Mouse (Mus musculus) brain, adult 2 months (tissue): ENCODE results near the gene Rho.
A peak's percentile ranks its signal among the peaks of the same experiment; 100 is the strongest.

Source experiments
- DNase-seq: peaks from one replicate; pipeline ENCODE4 v3.0.0; 2011; ENCODE audit warnings: low read depth, low spot score

The Rho gene

DNA sequence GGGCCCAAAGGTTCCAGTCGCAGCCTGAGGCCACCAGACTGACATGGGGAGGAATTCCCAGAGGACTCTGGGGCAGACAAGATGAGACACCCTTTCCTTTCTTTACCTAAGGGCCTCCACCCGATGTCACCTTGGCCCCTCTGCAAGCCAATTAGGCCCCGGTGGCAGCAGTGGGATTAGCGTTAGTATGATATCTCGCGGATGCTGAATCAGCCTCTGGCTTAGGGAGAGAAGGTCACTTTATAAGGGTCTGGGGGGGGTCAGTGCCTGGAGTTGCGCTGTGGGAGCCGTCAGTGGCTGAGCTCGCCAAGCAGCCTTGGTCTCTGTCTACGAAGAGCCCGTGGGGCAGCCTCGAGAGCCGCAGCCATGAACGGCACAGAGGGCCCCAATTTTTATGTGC lies at the start of gene Rho:
Gene Rho (plus strand): TSS at position 110 of the 400 bp plus-strand sequence.
- DNase-seq = no peak

DNA sequence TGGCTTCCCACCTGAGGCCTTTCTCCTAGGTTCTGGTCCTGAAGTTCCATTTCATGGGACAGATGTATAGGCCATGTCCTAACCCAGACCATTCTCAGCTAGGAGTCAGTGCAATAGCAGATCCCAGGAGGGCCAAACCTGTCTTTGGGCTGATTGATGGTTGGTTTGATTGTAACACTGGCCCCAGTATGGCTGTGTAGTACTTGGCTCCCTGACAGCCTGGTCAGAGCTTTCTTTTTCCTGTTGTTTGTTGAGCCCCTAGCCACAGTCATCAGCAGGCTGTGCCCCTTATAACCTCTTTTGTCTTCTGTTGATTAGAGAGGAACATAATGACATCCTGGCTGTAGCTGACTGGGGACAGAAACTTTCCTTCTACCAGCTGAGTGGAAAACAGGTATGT lies 47.5 kb upstream of the Rho start:
- no peak for DNase-seq

DNA sequence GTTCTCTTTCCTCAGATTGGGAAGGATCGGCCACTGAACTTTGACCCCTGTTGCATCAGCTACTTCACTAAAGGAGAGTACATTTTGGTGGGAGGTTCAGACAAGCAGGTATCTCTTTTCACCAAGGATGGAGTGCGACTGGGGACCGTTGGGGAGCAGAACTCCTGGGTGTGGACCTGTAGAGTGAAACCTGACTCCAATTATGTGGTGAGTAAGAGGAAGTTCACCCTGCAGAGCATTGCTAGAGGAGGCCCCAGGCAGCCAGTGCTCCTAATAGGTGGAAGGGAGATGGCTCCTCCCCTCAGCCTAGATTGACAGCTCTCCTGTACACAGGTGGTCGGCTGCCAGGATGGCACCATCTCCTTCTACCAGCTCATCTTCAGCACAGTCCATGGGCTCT lies 44.7 kb upstream of the Rho start:
- no peak for DNase-seq

DNA sequence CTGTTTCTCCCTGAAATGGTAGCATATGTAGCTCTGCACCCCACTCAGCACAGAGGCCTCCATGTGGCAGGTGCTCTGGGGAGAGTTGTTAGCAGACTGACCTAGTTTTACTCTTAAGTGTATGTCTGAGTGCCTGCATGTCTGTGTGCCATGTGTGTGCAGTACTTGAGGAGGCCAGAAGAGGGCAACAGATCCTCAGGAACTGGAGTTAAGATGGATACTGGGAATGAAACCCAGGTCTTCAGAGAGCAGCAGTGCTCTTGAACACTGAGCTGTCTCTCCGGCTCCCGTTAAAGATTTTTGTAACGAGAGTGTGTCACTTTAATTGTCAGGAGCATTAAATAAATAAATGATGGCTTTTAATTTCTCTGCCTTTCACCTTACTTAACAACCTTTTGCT lies 43.3 kb upstream of the Rho start:
- DNase-seq = peak; percentile 35

DNA sequence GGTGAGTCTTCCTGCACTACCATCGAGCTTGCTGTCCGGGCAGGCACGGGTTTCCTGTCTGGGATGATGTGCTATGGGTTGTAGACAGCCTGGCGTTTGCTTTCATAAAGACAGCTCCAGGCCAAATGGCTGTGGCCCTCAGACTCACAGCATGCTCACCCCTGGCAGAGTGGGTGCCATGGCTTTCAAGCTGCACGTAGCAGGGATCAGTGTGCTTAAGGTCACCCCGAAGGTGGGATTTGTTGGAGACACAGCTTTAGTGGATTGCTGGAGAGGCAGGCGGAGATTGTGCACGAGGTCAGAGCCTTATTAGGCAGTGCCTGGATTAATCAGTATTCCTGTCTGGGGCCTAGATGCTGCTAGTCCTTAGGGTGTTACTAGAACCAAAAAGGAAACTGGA lies 40.9 kb upstream of the Rho start:
- no peak for DNase-seq

DNA sequence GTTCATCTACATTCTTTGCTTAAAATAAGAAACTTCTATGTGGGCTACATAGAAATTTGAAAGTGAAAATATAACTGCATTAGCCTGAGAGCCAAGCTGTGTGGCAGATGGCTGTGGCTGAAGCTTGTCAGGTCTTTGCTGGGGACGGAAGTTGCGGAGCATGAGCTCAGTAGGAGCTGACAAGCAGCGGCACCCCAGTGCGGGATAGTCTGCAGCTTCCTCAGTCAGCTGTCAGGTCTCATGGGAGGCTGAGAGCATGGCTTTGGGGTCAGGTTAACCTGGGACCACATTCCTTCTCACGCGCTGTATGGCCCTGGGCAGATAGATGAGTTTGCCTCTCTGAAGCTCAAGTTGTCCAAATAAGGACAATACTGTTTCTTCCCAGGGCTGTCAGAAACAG lies 40.5 kb upstream of the Rho start:
- DNase-seq = peak; percentile 87

DNA sequence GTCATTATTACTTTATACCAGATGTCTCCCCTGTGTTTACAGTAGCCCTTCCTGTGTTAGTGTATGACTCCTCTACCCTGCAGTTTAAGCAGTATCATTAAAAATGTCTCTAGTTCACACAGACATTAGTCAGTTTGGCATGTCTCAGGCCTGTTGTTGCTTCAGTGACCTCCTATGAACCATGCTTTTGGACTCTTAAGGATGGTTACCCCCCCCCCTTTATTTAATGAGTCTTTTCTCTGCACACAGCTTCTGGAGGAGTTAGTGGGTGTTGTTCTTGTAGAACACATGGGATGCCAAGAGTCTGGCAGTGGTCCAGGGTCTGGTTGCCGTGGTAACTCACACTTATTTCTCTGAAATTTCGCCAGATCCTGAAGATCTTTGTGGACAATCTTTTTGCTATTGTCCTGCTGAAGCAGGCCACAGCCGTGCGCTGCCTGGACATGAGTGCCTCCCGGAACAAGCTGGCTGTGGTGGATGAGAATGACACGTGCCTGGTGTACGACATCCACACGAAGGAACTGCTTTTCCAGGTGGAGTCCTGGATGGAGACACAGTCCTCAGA lies 40.0 kb upstream of the Rho start:
- DNase-seq = peak; percentile 90

DNA sequence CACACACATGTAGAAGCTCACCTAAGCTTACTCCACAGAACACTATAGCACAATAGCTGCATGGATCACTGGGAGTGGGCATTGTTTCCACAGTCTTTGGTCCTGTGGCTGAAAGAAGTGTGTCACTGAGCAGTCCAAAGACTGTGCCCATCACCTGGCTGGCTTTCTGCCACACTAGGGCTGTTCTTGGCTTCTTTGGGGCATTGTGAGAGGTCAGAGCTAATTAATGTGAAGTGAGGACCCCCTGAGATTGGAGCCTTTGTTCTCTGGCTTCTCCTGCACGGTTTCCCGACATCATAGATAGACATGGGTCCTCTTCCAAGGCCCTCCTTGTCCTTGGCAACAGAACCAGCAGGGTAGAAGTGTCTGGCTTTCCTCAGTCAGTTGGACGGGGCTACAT lies 39.2 kb upstream of the Rho start:
- DNase-seq = no peak

DNA sequence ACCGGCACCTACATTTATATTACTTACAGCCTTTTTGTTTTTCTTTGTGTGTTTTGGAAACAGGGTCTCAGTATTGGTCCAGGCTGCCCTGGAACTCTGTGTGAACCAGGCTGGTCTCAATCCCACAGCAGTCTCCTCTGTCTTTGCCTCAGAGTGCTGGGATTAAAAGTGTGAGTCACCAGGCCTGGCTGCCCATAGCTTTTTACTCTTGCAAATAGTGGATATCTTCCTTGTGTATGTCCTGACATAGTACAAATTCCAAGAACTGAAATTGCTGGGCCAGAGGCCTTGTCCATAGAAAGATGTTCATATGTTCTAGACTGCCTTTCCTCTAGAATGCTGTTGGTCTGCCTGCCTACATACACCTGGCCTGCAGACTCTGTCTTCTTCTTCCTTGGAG lies 35.2 kb upstream of the Rho start:
- no peak for DNase-seq

DNA sequence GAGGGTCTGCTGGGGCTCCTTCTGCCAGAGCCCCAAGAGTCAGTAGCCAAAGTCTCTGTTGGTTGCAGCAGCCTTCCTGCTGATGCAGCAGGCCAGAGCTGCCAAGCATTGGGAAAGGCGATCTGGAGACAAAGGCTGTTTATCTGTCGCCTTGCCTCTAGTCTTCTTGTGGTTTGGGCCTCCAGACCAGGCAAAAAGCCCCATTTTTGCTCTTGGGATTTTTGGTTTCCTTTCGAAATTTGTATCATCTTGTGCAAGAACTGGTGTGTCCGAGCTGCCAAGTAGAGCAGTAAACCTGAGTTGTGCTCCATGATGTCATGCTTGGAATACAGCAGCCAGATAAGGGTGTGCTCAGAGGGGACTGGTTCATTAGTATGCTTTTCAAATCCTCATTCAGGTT lies 34.4 kb upstream of the Rho start:
- peak; percentile 42 for DNase-seq

DNA sequence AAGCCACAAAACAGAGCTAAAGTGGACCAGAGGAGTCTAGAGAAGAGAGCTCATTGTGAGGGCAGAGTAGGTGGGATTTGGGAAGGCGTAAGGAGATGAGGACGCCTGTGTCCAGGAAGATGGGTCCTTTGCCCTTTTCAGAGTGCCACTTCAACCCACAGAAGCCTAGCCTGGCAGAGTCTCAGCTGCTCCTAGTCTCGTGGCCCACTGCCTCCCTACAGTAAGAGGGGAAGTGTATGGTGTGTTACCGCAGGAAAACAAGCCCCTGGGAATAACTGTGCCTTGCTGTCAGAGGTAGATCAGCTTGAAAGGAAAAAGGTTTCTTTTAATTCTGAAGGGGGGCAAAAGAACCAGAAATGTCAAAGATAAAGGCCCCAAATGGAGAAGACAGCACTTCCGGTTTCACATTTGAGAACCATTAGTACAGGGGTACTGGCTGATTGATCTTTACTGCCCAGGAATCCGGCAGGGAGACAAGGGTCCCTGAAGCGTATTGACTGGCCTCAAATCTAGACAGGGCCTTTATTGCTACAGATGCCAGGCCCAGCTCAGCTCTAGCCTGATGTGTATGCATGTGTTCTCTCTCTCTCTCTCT lies 33.5 kb upstream of the Rho start:
- no peak for DNase-seq

DNA sequence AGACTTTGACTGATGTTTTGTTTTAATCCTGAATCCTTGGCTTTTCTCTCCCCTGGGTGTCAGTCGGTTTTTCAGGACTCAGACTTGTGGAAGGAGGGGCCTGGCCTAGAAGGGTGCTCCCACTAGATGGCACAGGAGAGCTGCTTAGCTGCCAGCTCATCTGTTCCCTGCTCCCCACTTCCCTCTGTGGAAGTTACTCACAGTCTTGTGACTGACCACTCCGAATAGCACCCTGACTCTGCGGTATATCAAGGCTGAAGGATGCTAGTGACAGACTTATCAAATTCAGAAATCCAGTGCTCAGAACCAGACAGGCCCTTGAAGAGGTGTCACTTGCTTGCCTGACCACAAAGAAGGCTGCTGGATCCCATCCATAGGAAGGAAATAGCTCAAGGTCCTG lies 30.5 kb upstream of the Rho start:
- peak; percentile 96 for DNase-seq

DNA sequence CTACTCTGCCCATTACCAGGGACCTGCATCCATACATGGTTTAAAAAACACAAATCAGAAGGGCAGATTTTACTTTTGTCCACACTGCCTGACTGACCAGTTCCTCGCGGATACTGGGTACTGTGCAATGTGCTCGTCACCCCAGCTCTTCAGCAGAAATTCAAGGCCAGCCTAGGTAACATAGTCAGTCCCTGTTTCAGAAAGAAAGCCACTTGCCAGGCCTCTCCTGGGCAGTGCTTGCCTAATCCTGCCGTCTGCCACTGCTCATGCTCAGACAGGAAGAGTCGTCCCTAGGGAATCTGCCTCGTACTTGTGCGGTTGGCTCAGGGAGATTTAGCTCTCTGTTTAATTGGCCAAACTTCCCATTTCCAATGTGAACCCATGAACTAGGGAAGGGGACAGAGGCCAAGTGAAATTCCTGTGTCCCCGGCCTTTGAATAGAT lies 30.0 kb upstream of the Rho start:
- DNase-seq = peak; percentile 66

DNA sequence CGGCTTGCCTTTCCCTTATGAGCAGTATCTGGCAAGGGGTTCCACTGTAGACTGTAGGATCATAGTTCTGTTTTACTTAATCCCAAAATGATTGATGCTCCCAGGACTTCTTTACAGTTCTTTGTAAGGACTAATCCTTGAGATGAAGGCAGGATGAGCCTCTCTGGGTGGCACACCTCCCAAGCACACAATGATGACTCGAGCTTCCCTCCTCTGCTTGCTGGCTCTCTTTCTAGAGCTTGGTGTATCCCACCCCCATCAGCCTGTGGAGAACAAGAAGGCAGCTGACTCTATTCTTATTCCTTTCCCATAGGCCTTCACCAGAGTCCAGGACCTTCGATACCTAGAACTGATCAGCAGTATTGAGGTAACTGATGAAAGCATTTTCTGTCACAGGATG lies 29.0 kb upstream of the Rho start:
- DNase-seq = peak; percentile 79

DNA sequence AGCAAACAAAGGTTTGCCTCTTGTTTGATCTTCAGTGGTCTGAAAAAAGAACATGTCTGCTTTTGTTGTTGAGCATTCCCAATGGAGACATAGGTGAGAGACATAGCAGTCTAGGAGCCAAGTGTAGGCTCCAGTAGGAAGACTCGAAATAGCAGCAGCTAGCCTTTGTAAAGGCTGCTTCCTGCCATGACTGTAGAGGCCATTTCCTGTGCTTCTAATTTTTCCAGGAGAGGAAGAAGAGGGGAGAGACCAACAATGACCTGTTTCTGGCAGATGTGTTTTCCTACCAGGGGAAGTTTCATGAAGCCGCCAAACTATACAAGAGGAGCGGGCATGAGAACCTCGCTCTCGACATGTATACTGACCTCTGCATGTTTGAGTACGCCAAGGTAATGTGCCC lies 26.0 kb upstream of the Rho start:
- DNase-seq = no peak

DNA sequence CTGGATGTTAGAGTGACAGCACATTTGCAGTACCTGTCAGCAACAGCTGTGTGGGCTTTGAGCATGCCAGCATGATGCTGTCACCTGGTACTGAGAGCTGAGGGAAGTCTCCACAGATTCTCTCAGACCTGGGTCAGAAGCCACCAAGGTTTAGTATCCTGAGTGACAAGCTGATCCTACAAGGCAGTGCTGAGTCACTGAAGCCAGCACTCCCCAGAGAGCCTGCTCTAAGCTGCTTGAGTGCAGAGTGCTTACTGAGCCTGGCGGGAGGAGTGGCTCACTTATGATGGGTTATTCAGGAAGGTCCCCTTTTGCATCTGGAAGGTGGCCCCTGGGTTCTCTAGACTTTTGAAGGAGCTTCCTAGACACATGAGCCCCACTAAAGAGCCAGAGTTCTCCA lies 25.1 kb upstream of the Rho start:
- DNase-seq = no peak

DNA sequence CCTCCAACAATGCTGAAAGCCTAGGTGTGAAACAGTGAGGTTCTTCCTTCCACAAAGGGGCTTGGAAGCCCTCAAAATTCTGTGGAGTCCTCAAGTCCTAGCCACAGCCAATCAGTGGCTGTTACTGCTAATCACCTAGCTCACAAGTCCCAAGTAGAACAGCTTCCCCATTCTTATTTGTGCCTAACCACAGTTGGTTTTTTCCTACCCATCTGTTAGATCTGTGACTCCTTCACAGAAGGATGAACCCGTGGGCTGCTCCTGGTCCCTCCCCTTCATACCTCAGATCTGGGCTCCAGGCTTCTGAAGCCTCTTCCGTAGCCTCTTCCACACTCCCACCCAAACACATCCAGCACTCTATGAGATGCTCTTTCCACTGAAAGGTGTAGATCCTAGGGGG lies 24.7 kb upstream of the Rho start:
- DNase-seq = peak; percentile 66

DNA sequence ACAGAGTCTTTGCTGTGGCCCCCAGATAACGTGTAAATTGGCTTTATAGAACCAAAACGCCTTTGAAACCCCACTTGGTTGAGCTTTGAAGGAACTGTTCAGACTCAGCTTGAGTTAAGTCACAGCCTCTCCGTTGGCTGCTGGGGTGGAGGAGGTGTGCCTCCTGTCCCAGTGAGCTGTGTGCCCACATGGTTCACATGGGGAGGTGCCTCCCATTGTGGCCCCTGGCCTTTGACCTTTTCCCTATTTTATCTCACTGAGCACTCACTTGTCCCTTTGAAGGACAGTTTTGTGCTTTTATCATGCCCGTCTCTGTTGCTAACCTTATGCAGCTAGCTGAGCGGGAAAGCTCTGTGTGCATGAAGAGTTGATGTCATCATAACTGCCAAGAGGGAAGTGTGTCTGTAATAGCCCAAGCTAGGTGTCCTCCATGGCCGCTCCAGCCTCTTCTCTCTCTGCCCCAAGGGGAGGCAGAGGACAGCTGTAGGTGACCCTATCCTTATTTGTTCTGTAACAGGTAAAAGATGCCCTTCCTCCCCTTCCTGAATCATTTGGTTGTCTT lies 23.0 kb upstream of the Rho start:
- DNase-seq = no peak

DNA sequence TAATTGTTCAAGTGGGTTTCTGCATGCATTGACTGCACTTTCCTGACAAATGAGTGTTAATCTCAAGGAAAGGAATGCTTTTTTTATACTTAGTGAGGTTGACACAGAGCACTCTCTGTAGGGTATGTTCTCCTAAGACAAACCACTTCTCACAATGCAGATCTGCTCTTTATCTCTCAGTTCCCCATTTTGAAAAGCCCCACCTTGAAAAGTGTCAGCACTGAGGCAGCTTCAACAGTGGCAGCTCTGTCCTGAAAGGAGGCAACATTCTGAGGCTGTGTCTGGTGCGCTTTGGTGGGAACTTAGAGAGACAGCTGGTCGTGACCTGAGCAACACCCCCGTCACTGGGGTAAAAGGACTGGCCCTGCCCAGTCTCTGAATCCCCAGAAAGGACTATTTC lies 22.5 kb upstream of the Rho start:
- no peak for DNase-seq

DNA sequence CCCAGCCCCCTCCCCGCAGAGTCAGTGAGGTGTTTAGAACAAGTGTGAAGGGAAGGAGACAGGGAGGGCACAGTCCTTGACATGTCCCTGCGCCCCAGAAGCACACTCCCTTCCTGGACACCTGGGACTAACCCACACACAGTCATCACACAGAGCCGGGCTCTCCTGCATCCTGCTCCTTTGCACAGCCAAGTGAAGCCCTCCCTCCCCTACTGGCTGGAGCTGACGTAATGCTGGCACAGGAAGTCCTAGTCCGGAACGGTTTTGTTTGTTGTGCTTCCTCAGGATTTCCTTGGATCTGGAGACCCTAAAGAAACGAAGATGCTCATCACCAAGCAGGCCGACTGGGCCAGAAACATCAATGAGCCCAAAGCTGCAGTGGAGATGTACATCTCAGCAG lies 21.6 kb upstream of the Rho start:
- peak; percentile 52 for DNase-seq

DNA sequence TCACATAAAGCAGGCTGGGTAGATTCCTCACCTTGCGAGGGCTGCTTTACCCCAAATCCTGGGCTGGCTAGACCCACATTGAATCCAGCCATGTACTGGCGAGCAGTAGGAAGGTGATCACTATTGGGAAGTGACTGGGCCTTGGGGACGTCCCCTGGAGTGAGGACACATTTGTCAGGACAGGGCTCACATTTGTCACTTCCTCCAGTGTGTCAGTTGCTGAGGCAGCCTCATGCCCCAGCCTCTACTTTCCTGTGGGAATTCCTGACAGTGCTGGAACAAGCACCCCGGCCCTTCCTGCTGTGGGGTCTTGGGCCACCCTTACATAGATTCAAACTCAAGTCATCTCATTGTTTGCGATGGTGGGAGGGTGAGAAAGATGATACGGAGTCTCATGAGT lies 19.8 kb upstream of the Rho start:
- no peak for DNase-seq

DNA sequence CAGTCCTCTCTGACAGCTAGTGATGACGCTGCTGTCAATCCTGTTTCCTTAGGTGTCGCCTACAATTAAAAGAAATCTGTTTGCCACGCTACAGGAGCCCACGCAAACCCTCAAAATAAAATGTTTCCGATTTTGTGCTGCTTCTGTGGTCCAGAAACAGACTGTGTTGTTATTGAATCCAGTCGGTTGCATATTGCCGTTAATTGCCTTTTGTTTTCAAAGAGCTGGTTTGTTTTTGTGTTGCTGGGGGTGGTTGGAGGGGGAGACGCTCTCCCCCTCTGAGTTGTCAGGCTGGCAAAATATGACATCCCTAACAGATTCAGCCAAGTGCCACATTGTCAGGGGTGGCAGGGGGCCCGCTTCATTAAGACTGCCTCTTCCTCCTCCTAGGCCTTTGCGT lies 18.1 kb upstream of the Rho start:
- DNase-seq = peak; percentile 71

DNA sequence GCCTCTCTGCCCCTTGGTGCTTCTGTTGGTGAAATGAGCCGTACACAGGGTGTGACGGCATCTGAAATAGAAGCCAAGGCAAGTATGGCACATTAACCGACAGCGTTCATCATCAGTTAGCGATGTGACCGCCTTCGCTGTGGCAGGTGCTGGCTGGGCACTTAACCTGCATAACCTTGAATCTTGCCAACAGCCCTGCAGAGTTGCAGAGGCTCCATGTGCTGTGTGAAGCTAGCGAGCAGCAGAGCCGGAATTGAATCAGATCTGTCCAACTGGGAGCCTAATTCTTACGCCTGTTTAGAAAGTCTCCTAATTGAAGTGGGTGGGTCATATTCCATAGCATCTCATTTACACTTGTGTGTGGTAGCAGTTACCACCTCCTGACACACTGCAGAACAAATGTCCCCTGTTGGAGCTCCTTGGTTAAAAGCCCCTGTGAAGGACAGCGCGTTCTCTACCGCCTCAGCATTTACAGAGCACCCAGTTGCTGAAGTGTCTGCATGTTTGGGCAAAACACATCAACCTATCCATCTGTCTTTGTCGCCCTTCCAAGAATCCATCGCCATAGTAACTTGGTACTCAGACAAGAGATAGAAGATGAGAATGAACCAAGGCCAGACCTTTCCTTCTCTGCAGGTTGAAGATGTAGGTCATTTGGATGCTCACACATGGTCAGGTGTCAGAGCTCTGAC lies 16.9 kb upstream of the Rho start:
- peak; percentile 94 for DNase-seq
